Mouse (Mus musculus): ENCODE results near the gene Cdc40.
A peak's percentile ranks its signal among the peaks of the same experiment; 100 is the strongest.

The Cdc40 gene

GRCm38 (mm10) chr10:40882831-40883643, at the start of gene Cdc40, which contains the start of gene Wasf1:
Cdc40 (minus strand) TSS chr10:40883311.
Wasf1 (plus strand) TSS chr10:40883475.
- peak; percentile 97 for DNase-seq (ENCODE audit: extremely low spot score, low read depth, low spot score)

GRCm38 (mm10) chr10:40919464-40919863, 36.4 kb upstream of the Cdc40 start:
- DNase-seq (ENCODE audit: extremely low spot score, low read depth, low spot score), result no peak

GRCm38 (mm10) chr10:40918669-40919440, 35.7 kb upstream of the Cdc40 start:
- no peak for DNase-seq (ENCODE audit: extremely low spot score, low read depth, low spot score)

GRCm38 (mm10) chr10:40915240-40915639, 32.1 kb upstream of the Cdc40 start:
- DNase-seq (ENCODE audit: extremely low spot score, low read depth, low spot score), result no peak

- no peak for DNase-seq (ENCODE audit: extremely low spot score, low read depth, low spot score)
These were observed 27.7 kb upstream of the Cdc40 start for GRCm38 (mm10) chr10:40910811-40911210.

- DNase-seq (ENCODE audit: extremely low spot score, low read depth, low spot score), result no peak
These were observed 25.5 kb upstream of the Cdc40 start for GRCm38 (mm10) chr10:40908580-40908979.

GRCm38 (mm10) chr10:40906802-40907201, 23.7 kb upstream of the Cdc40 start:
- no peak for DNase-seq (ENCODE audit: extremely low spot score, low read depth, low spot score)

- no peak for DNase-seq (ENCODE audit: extremely low spot score, low read depth, low spot score)
These were observed 23.0 kb upstream of the Cdc40 start for GRCm38 (mm10) chr10:40906131-40906530.

- DNase-seq (ENCODE audit: extremely low spot score, low read depth, low spot score), result no peak
These were observed 18.7 kb upstream of the Cdc40 start for GRCm38 (mm10) chr10:40901786-40902185.

GRCm38 (mm10) chr10:40896656-40897055, 13.5 kb upstream of the Cdc40 start:
- DNase-seq (ENCODE audit: extremely low spot score, low read depth, low spot score), result no peak

GRCm38 (mm10) chr10:40895765-40896164, 12.7 kb upstream of the Cdc40 start:
- no peak for DNase-seq (ENCODE audit: extremely low spot score, low read depth, low spot score)

GRCm38 (mm10) chr10:40889146-40889545, 6.0 kb upstream of the Cdc40 start:
- DNase-seq (ENCODE audit: extremely low spot score, low read depth, low spot score), result no peak

GRCm38 (mm10) chr10:40887316-40887715, 4.2 kb upstream of the Cdc40 start:
- DNase-seq (ENCODE audit: extremely low spot score, low read depth, low spot score), result no peak

GRCm38 (mm10) chr10:40885432-40885831, 2.3 kb upstream of the Cdc40 start:
- DNase-seq (ENCODE audit: extremely low spot score, low read depth, low spot score), result no peak

- DNase-seq (ENCODE audit: extremely low spot score, low read depth, low spot score), result no peak
These were observed 1.2 kb upstream of the Cdc40 start for GRCm38 (mm10) chr10:40884279-40884806.

- no peak for DNase-seq (ENCODE audit: extremely low spot score, low read depth, low spot score)
These were observed 650 bp upstream of the Cdc40 start for GRCm38 (mm10) chr10:40883644-40884278.

GRCm38 (mm10) chr10:40882333-40882732, 778 bp downstream of the Cdc40 start:
- DNase-seq (ENCODE audit: extremely low spot score, low read depth, low spot score), result no peak

- no peak for DNase-seq (ENCODE audit: extremely low spot score, low read depth, low spot score)
These were observed 1.9 kb downstream of the Cdc40 start for GRCm38 (mm10) chr10:40881236-40881635.

GRCm38 (mm10) chr10:40879969-40880368, 3.1 kb downstream of the Cdc40 start:
- no peak for DNase-seq (ENCODE audit: extremely low spot score, low read depth, low spot score)

- DNase-seq (ENCODE audit: extremely low spot score, low read depth, low spot score), result no peak
These were observed 4.9 kb downstream of the Cdc40 start for GRCm38 (mm10) chr10:40878246-40878645.

GRCm38 (mm10) chr10:40872052-40872451, 11.1 kb downstream of the Cdc40 start:
- no peak for DNase-seq (ENCODE audit: extremely low spot score, low read depth, low spot score)

Measured in hindlimb bud, embryonic 11.5 days (tissue).